Mouse (Mus musculus) C2C12 (cell line): ENCODE data around the gene Ifnl3. TPM values are rescaled to one million over a fixed set of nuclear protein-coding genes. Genes with fewer than 3 reads are reported as not detected.

ENCODE experiments used
- H3K27me3 ChIP-seq: one replicate; pipeline ENCODE4 v1.6.1; 2011; ENCODE audit not compliant: control insufficient read depth, insufficient read depth, insufficient read length
- H3K36me3 ChIP-seq: one replicate; pipeline ENCODE4 v1.6.1; 2011; ENCODE audit not compliant: control insufficient read depth, insufficient read depth
- H3K4me3 ChIP-seq: one replicate; pipeline ENCODE4 v1.5.1; 2011; ENCODE audit warnings: mild to moderate bottlenecking, control low read depth; ENCODE audit not compliant: poor library complexity, insufficient read depth, severe bottlenecking
- H3K79me2 ChIP-seq: one replicate; pipeline ENCODE4 v1.6.1; 2011; ENCODE audit not compliant: control insufficient read depth, insufficient read depth
- H3K79me3 ChIP-seq: one replicate; pipeline ENCODE4 v1.6.1; 2011; ENCODE audit warnings: low read depth, control low read depth
- H3ac ChIP-seq: one replicate; pipeline ENCODE3; 2011; ENCODE audit warnings: low read depth; ENCODE audit not compliant: control insufficient read depth, insufficient read length
- CEBPB ChIP-seq: IDR thresholded peaks from one replicate; pipeline ENCODE4 v1.6.1; 2011; ENCODE audit warnings: low read depth, mild to moderate bottlenecking, control low read depth, moderate library complexity
- CTCF ChIP-seq: IDR thresholded peaks from one replicate; pipeline ENCODE4 v1.5.1; 2011; ENCODE audit not compliant: control insufficient read depth, insufficient read depth, insufficient read length
- FOSL1 ChIP-seq: IDR thresholded peaks from one replicate; pipeline ENCODE4 v1.8.0; 2011; ENCODE audit warnings: mild to moderate bottlenecking, low read length; ENCODE audit not compliant: poor library complexity, insufficient read depth, severe bottlenecking
- MAX ChIP-seq: IDR thresholded peaks from one replicate; pipeline ENCODE4 v1.6.1; 2011; ENCODE audit warnings: mild to moderate bottlenecking, control low read depth
- MYOD1 ChIP-seq: IDR thresholded peaks from one replicate; pipeline ENCODE4 v1.6.1; 2011; ENCODE audit warnings: low read depth; ENCODE audit not compliant: control insufficient read depth, insufficient read length
- MYOG ChIP-seq: IDR thresholded peaks from one replicate; pipeline ENCODE4 v1.6.1; 2011; ENCODE audit not compliant: control insufficient read depth, insufficient read length; ENCODE audit errors: extremely low read depth
- USF1 ChIP-seq: IDR thresholded peaks from one replicate; pipeline ENCODE4 v1.6.1; 2011; ENCODE audit warnings: low read depth, mild to moderate bottlenecking, control low read depth, moderate library complexity
- microRNA-seq: library from miRNA; unstranded; fragments of <30 nt; microRNA quantifications from one replicate; pipeline ENCODE4, GENCODE M21; 2019; ENCODE audit warnings: borderline microRNAs expressed
- polyA plus RNA-seq: library from polyadenylated mRNA; unstranded; fragments of >200 nt; fragmentation: generic; extraction: Trizol; gene quantifications from one replicate; pipeline ENCODE4 v1.2.1, GENCODE M21; 2012; ENCODE audit warnings: missing spikeins

Gene Ifnl3
- polyA plus RNA-seq, 1 experiment, result not detected

DNA sequence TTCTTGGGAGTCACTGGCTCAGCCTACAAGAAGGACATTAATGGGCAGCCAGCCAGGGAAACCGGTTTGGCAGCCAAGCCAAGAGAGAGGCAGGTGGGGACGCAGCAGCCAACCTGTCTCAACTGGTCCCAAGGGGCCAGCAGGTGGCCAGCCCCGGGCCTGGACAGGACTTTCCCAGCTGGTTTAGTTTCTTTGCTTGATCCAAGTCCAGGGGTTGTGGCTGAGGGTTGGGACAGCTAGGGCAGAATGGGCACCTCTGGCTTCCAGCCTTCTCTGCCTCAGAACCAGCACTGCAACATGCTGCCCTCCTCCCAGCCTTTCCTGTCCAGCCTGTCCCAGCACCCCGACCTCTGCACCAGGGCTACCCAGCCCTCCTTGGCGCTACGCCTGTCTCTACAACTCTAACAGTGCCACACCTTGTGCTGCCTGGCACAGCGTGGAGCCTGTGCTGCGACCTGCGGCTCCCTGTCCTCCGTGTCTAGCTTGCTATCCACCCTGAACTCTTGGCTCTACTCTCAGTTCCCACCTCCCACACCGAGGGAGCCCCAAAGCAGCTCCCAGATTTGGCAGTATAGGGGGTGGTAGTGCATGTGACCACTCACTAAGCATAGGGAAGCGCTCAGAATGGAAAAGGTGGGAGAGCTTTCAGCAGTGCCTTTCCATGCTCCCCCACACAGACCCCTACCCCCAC, 47.8 kb downstream of the Ifnl3 start:
- Histone ChIP-seq H3K36me3 (peaks cover 22% of the 10 kb centered on the region), H3K79me3 (peaks cover 9% of the 10 kb centered on the region), H3K4me3 (no peak overlapping the region), H3K79me2 (peaks cover 35% of the 10 kb centered on the region), H3K27me3 (no peaks in the 10 kb centered on the region), H3ac (no peak overlapping the region)
- no peak for TF ChIP-seq MYOD1

DNA sequence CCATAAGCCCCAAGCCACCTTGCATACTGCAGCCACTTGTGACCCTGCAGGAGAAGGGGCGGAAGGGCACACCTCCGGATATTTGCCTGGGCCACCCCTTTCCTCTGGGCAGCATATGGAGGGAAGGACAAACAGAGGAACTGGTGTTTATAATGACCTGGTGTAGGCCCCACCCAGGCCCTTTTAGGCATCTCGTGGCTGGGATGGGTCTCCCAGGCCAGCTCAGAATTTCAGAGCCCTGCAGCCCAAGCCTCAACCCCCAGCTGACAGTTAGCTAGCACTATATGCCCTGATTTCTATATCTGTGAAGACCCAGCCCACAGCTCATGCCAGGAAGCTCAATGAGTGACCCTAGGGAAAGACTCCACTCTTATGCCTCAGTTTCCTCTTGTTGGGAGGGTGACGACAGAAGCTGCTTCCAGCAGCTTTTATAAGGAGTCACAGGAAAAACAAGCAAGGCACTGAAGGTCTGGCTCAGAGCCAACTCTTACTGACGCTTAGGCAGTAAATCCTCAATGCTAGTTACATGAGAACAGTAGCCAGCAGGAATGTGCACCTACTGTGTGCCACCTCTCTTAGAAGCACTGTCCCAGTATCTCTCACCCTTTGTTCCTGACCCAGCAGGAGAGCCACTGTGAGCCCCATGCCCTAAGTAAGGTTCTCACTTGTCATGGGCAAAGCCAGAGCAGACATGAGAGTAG, 48.5 kb downstream of the Ifnl3 start:
- H3K27me3 ChIP-seq, result no peaks in the 10 kb centered on the region
- TF ChIP-seq MAX (no peak), CTCF (no peak), USF1 (no peak), MYOD1 (no peak), CEBPB (no peak), FOSL1 (no peak), MYOG (no peak)
- H3ac ChIP-seq, result no peak overlapping the region
- peaks cover 42% of the 10 kb centered on the region for H3K79me2 ChIP-seq
- no peak overlapping the region for H3K4me3 ChIP-seq
- H3K79me3 ChIP-seq, result peaks cover 13% of the 10 kb centered on the region
- peaks cover 16% of the 10 kb centered on the region for H3K36me3 ChIP-seq

DNA sequence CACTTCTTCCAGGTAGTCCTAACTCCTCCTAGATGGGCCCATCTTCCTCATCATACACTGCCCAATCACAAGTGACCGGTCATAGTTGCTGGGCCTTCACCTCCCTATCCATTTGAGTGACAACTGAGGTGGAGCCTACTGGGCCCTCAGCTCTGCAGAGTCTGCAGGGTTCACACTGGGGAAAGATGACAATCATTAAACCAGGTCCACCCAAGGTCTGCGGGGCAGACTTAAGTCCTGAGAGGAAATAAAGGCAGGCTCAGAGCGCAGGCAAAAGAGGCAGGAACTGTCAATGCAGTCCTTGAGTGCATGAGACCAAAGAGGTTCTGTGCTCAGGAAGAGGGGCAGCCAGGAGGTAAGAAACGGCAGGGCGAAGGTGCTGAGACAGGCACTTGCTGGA, 50.1 kb downstream of the Ifnl3 start:
- peaks cover 15% of the 10 kb centered on the region for H3K79me3 ChIP-seq
- no peak overlapping the region for H3K4me3 ChIP-seq
- peaks cover 4% of the 10 kb centered on the region for H3K36me3 ChIP-seq
- H3ac ChIP-seq, result no peak overlapping the region
- TF ChIP-seq CEBPB, result no peak
- no peaks in the 10 kb centered on the region for H3K27me3 ChIP-seq
- H3K79me2 ChIP-seq, result peaks cover 57% of the 10 kb centered on the region

DNA sequence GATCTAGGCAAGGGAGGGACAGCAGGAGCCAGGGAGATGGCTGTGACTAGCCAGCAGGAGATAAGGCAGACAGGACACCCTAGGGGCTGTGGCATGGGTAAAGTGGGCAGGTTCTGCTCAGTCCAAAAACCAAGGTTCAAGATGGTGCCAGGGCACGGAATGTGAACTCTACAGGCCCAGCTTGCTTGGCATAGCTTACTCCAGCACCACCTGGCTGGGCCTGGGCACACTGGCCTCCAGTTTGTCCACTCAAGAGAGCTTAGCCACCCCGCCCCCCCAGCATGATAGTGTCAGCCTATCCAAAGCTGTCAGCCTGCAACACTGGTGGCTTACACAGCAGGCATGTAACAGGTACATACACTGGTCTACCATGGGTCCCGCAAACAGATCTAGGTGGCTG, 50.6 kb downstream of the Ifnl3 start:
- H3ac ChIP-seq, result no peak overlapping the region
- H3K4me3 ChIP-seq, result no peak overlapping the region
- peaks cover 63% of the 10 kb centered on the region for H3K79me2 ChIP-seq
- TF ChIP-seq MYOG, result no peak
- no peak for TF ChIP-seq CTCF
- TF ChIP-seq FOSL1, result no peak
- no peak for TF ChIP-seq CEBPB
- no peak for TF ChIP-seq MAX
- no peak for TF ChIP-seq MYOD1
- TF ChIP-seq USF1, result no peak
- no peaks in the 10 kb centered on the region for H3K36me3 ChIP-seq
- H3K27me3 ChIP-seq, result no peaks in the 10 kb centered on the region
- peaks cover 15% of the 10 kb centered on the region for H3K79me3 ChIP-seq

Small RNA genes within 50 kb of the gene (microRNA-seq; reads per million reads assigned to microRNA genes)
- gene Mir7049, result 0.64 reads per million, percentile 13 among the genes with 10 or more reads in this experiment

Other genes starting within 250 kb of the Ifnl3 start
- 4.3 TPM for gene Eid2b, start 245.1 kb upstream of the Ifnl3 start, polyA plus RNA-seq
- gene Selenov, start 231.7 kb upstream of the Ifnl3 start, polyA plus RNA-seq, result not detected
- 0.06 TPM for gene Dll3, start 220.6 kb upstream of the Ifnl3 start, polyA plus RNA-seq
- gene Timm50, start 210.8 kb upstream of the Ifnl3 start, polyA plus RNA-seq, result 130 TPM
- 82.4 TPM for gene Supt5, start 184.1 kb upstream of the Ifnl3 start, polyA plus RNA-seq
- gene Rps16, start 172.2 kb upstream of the Ifnl3 start, polyA plus RNA-seq, result 6,019 TPM
- gene Plekhg2, start 150.2 kb upstream of the Ifnl3 start, polyA plus RNA-seq, result 29.0 TPM
- gene Zfp36, start 142.6 kb upstream of the Ifnl3 start, polyA plus RNA-seq, result 11.2 TPM
- gene Med29, start 130.1 kb upstream of the Ifnl3 start, polyA plus RNA-seq, result 55.6 TPM
- 44.3 TPM for gene Paf1, start 129.9 kb upstream of the Ifnl3 start, polyA plus RNA-seq
- gene Gmfg, start 85.4 kb upstream of the Ifnl3 start, polyA plus RNA-seq, result not detected
- not detected for gene Lrfn1, start 70.9 kb upstream of the Ifnl3 start, polyA plus RNA-seq
- gene Ifnl2, start 12.4 kb upstream of the Ifnl3 start, polyA plus RNA-seq, result not detected
- gene Sycn, start 18.0 kb downstream of the Ifnl3 start, polyA plus RNA-seq, result not detected
- gene Nccrp1, start 24.4 kb downstream of the Ifnl3 start, polyA plus RNA-seq, result not detected
- 42.6 TPM for gene Samd4b, start 75.3 kb downstream of the Ifnl3 start, polyA plus RNA-seq
- gene Pak4, start 75.3 kb downstream of the Ifnl3 start, polyA plus RNA-seq, result 33.4 TPM
- gene Acp7, start 108.5 kb downstream of the Ifnl3 start, polyA plus RNA-seq, result not detected
- gene Fbxo27, start 170.0 kb downstream of the Ifnl3 start, polyA plus RNA-seq, result 0.01 TPM
- 9.8 TPM for gene Fbxo17, start 194.0 kb downstream of the Ifnl3 start, polyA plus RNA-seq
- gene Mrps12, start 219.0 kb downstream of the Ifnl3 start, polyA plus RNA-seq, result 193 TPM
- 18.1 TPM for gene Sars2, start 219.2 kb downstream of the Ifnl3 start, polyA plus RNA-seq
- not detected for gene Ccer2, start 233.3 kb downstream of the Ifnl3 start, polyA plus RNA-seq
- 48.9 TPM for gene Sirt2, start 243.9 kb downstream of the Ifnl3 start, polyA plus RNA-seq
- gene Nfkbib, start 244.7 kb downstream of the Ifnl3 start, polyA plus RNA-seq, result 45.1 TPM